Mouse (Mus musculus): ENCODE data around the gene Chga.

The Chga gene

DNA sequence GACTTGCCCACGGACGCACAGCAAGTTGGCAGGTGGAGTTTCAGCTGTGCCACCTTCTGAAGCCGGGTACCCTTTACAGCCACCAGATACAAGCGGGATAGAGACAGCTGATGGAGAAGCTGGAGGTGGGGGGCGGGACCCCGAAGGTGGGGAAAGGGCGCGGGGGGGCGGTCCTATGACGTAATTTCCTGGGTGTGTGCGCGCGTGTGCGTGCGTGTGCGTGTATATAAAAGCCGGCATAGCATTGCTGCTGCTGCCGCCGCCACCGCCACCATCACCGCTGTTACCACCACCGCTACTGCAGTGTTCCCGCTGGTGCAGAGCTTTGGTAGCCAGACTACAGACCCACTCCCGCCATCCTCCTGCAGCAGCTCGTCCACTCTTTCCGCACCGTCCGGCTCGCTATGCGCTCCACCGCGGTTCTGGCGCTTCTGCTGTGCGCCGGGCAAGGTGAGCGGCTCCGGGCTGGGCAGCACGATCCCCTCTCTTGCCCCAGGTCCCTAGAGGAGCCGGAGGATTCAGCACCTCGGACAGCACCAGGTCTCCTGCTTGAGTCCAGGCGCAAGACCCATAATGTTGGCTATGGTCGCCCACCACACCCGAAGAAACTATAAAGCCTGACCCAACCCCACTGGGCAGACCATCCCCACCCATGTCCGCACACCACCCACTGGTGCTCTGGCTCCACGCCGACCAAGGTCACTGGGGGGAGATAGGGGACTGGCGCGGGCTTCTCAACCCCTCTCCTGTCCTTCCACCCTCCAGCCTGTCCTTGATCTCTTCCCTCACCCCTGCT is at the start of gene Chga:
Gene Chga, plus strand, starts transcription at position 249 of the 796 bp plus-strand sequence.
- in situ Hi-C loops (cut with MboI; ENCODE audit: low pct_unique_long_range_greater_than_20kb in 1 of 2, low sequenced_read_pairs in 2 of 2, unreplicated experiment in 1 of 2): no loop called here

DNA sequence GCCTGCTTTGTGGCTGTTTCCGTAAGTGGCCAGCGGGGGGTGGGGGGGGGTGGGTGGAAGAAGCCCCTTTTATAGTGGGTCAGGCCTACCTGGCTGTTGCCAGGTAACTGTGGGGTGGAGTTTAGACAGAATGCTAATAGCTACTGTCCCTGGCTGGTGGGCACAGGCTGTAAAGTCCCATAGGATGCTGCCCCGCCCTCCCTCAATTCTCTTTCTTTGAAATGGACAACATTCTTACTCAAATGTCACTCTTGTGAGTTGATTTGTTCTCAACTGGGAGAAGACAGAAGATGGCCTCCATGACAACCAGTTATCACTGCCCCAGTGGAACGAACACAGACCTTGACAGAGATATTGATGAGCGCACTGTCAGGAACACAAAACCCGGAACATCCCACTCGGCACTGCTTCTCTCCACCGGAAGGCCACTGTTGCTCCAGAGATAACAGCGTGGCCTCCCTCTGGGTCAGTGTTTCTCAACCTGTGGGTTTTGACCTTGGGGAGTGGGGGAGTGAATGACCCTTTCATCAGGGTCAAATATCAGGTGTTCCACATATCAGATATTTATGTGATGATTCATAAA is 49.5 kb upstream of the Chga start:
- in situ Hi-C loops (cut with MboI; ENCODE audit: low pct_unique_long_range_greater_than_20kb in 1 of 2, low sequenced_read_pairs in 2 of 2, unreplicated experiment in 1 of 2): no loop called here

DNA sequence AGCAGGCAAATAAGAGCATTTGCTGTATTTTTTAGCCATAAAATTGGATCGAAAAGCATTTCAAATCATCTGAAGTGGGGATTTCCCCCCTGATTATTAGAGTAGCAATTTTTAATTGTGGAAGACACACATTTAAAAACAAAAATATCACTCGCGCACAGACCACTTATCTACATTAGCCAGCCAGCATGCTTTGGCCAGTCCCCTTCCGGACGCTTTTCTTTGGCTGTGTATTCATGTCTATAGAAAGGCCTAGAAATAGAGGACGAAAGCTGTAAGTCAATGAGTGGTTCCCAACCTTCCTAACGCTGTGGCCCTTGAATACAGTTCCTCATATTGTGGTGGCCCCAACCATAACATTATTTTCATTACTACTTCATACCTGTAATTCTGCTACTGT is 48.8 kb upstream of the Chga start:
- in situ Hi-C loops (cut with MboI; ENCODE audit: low pct_unique_long_range_greater_than_20kb in 1 of 2, low sequenced_read_pairs in 2 of 2, unreplicated experiment in 1 of 2): no loop called here

DNA sequence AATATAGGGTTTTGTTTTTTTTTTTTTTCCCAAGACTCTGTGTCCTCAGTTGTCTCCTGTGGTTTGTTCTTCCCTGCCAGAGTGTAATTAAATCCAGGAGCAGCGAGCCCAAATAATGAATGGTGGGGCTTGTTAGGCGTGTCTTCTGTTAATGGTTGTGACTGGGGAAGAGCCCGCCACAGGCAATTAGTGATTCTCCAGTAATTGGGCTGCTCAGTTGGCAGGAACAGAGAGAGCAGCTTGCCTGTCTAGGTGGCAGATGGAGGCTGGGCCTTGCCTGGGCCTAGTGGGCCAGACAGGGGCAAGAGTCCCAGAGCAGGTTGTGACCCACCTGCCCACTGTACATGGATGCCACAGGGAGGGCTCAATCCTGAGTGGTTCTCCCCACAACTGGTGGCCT is 43.4 kb upstream of the Chga start:
- in situ Hi-C loops (cut with MboI; ENCODE audit: low pct_unique_long_range_greater_than_20kb in 1 of 2, low sequenced_read_pairs in 2 of 2, unreplicated experiment in 1 of 2): no loop called here

DNA sequence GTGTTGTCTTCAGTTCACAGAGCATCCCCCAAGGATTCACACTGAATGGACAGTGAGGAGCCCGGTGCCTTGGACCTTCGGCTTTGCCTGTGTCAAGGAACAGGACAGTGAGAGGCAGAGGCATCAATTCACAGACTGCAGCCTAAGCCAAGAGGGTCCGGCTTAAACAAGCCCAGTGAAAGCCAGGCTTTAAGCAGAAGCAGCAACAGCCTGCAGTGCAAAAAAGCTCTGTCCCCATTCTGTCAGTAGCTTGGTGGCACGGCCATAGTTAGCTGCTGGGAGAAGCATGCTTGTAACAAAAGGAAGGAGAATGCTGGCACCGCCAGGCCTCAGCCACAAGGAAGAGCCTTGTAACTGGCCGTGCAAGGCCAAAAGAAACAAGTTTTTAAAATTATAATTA is 40.6 kb upstream of the Chga start:
- in situ Hi-C loops (cut with MboI; ENCODE audit: low pct_unique_long_range_greater_than_20kb in 1 of 2, low sequenced_read_pairs in 2 of 2, unreplicated experiment in 1 of 2): no loop called here

DNA sequence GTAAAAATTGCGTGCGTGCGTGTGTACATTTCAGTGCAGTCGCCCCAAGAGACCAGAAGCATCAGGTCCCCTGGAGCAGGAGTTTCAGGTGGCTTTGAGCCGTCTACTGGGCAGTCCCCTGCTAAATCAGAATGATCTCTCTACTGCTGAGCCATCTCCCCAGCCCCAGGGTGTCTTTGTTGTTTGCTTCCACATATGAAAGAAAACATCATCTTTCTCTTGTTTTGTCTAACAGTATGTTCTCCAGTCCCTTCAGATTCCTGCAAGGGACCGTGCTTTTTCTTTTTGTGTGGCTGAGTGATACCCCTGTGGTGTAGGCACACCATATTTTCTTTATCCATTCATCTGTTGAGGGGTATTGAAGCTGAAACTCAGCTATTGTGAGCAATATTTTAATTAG is 40.0 kb upstream of the Chga start:
- in situ Hi-C loops (cut with MboI; ENCODE audit: low pct_unique_long_range_greater_than_20kb in 1 of 2, low sequenced_read_pairs in 2 of 2, unreplicated experiment in 1 of 2): no loop called here

DNA sequence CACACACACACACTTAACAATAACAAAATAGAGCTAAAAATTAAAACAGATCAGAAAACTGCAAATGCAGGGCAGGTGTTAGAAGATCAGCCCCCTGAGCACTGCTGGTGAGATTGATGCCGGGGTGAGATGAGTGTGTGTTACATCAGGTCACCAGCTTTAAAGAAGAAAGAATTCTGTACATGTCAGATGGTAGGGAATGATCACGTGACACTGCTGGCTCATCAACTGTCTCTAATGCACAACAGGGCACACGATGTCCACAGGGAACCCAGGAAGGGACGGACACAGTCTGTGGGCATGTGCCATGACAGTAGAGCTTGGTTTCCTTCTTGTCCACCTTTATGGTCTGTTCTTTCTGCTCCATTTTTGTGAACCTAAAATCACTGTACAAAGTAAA is 38.6 kb upstream of the Chga start:
- in situ Hi-C loops (cut with MboI; ENCODE audit: low pct_unique_long_range_greater_than_20kb in 1 of 2, low sequenced_read_pairs in 2 of 2, unreplicated experiment in 1 of 2): no loop called here

DNA sequence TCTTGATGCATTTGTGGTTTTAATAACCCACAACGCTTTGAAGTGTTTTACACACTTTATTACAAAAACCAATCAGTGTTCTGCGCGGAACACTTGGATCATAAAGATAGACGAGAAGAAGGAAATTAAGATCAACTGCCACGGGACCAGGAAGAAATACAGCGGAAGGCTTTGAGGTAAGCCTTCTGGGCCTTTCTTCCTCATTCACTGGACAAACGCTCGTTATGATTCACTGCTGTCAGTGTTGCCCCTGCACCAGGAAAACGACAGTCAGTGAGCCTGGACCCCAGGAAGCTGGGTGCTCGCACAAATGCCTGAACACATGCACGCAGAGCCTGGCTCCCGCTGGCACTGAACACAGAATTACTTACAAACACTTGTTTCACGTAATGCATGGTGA is 37.1 kb upstream of the Chga start:
- in situ Hi-C loops (cut with MboI; ENCODE audit: low pct_unique_long_range_greater_than_20kb in 1 of 2, low sequenced_read_pairs in 2 of 2, unreplicated experiment in 1 of 2): no loop called here

DNA sequence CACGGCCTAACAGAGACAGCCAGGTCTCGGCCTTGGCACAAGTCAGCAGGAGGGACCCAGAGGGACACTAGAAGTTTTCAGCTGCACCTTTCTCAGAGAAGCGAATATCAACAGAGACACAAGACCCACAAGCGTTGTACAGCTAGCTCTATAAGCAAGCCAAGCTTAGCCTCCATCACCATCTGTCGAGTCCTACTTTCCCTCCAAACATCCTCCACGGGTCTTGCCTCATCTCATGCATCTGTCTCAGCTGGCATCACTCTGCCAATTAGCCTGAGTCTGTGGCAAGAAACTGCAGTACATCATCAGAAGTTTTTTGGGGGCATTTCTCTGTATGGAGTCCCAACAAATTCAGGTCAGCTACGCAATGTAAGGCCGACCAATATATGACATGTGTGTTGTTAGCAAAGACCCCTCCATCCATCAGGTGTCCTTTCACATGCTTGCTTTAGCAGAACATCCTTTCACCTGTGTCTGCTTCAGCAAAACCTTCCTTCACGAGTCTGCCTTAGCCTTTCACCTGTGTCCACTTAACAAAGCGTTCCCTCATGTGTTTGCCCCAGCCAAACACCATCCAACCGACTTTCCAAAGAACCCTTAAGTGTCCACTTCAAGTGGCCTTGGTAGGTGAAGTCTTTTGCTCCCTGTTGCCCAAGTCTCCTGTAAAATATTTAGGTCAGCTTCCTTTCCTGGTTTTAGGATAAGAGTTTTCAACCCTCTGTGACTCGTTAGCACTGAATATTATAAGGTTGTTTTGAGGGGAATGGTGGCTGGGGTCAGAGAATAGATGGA is 34.6 kb upstream of the Chga start:
- in situ Hi-C loops (cut with MboI; ENCODE audit: low pct_unique_long_range_greater_than_20kb in 1 of 2, low sequenced_read_pairs in 2 of 2, unreplicated experiment in 1 of 2): loop anchor here in 1 of 2 experiments (10.0 kb wide), 1 partner anchor 205 kb away; no protein-coding TSS in a partner anchor

DNA sequence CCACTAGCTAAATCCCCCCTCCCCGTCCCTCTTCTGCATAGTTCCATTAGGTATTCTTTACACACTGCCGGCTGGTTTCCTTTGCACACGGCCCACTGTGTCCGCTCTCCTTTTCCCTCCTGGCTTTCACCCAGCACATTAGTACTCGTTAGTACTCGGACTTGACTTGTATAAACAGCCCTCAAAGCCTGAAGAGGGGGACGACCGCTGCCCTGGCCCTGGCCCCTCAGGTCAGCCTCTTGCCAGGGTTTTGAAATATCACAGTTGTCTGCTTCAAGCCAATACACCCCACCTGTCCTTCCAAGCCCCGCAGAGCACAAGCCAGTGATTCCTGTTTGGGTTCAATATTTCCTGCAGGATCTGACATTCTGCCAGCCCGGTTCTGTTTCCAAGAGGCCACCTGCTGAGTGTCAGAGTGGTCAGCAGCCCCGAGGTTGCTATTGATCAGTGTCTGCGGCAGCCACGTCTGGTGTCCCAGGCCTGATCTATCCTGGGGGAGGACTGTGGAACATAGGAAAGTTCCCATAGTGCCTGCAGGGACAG is 32.9 kb upstream of the Chga start:
- in situ Hi-C loops (cut with MboI; ENCODE audit: low pct_unique_long_range_greater_than_20kb in 1 of 2, low sequenced_read_pairs in 2 of 2, unreplicated experiment in 1 of 2): loop anchor here in 1 of 2 experiments (10.0 kb wide), 1 partner anchor 203 kb away; no protein-coding TSS in a partner anchor

DNA sequence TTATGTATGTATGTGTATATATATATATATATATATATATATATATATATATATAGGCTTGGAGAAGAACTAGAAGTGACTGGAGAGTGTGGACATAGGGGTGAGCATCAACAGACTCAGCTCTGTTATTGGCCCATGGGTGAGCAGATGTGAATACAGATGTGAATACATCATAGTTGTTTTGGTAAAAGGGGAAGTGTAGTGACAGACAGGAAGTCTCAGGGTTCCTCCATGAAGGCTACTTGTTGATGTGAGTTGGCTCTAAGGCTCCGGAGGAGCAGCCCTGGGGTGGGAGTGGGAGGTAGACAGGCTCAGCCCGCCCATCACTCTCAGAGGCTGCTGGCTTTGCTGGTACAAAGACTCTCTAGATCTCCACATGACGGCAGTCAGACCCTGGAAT is 30.6 kb upstream of the Chga start:
- in situ Hi-C loops (cut with MboI; ENCODE audit: low pct_unique_long_range_greater_than_20kb in 1 of 2, low sequenced_read_pairs in 2 of 2, unreplicated experiment in 1 of 2): loop anchor here in 1 of 2 experiments (10.0 kb wide), 1 partner anchor 201 kb away; no protein-coding TSS in a partner anchor

DNA sequence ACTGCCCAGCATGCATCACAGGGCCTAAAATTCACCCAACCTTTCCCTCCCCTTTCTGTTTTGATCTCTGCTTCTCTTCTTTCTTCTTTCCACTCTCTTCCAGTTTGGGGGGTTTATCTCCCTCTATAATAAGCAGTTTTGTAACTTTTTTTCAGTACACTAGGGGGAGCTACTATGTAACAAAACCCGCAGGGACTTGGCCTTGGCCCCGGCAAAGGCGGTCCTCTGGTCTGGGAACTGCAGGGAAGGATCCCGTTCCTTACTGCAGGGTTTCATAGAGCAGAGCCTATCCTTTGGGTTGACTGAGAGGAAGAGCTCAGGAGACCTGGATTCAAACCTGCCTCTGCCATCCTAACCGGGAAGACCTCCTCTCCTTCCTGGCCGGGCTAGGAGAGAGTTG is 30.0 kb upstream of the Chga start:
- in situ Hi-C loops (cut with MboI; ENCODE audit: low pct_unique_long_range_greater_than_20kb in 1 of 2, low sequenced_read_pairs in 2 of 2, unreplicated experiment in 1 of 2): loop anchor here (5.0 to 10.0 kb wide), 2 partner anchors 198 to 200 kb away; no protein-coding TSS in a partner anchor

DNA sequence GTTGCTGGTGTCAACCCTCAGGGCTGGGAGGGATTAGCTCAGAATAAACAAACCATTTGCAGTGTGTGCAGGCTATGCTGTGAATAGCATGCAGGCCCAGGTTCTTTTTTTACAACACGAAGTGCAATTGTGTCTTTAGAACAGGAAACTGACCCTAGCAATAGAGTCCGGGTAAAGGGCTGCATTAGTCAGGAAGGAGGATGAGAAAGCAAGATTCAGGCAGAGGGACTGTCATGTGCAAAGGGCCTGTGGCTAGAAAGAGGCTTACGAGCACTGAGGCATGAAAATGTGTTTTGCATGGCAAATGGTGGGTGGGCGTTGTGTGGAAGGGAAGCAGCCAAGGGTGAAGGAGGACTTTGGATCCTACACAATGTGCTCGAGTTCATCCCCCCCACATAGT is 26.8 kb upstream of the Chga start:
- in situ Hi-C loops (cut with MboI; ENCODE audit: low pct_unique_long_range_greater_than_20kb in 1 of 2, low sequenced_read_pairs in 2 of 2, unreplicated experiment in 1 of 2): loop anchor here (5.0 to 10.0 kb wide), 2 partner anchors 194 to 197 kb away; no protein-coding TSS in a partner anchor

DNA sequence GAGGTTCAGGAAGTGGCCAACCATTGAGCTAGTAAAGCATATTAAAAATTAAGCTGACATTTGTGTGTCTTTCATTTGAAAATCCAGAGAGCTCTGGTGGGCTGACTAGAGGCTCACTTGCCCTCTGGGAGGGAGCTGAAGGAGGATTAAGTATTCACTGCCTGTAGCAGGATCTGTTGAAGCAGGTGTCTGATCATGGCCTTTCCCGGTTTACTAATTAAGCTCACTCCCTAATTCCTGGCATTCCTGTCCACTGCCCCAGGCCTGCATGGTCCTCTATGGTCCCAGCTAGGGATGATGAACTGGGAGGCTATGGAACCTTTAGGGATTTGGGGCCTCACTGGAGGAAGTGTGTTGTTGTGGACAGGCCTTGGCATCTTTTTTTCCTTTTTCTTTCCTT is 19.0 kb upstream of the Chga start:
- in situ Hi-C loops (cut with MboI; ENCODE audit: low pct_unique_long_range_greater_than_20kb in 1 of 2, low sequenced_read_pairs in 2 of 2, unreplicated experiment in 1 of 2): no loop called here

DNA sequence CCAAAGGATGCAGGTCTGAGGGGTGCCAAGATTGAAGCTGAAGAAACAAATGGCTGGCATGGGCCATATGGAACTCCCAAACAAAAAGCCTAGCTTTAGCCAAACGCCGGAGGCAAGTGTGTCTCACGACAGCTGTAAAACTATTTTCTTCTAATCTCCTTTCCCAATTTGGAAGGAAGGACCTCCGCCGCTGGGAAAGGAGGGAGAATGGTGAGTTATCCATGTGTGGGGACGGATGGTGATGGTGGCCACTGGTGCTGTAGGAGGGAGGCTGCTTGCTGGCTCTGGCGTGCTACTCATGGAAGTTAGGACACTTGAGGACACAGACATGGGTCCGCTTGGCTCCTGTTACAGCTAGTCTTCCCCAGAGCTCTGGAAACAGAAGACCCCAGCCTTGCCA is 14.5 kb upstream of the Chga start:
- in situ Hi-C loops (cut with MboI; ENCODE audit: low pct_unique_long_range_greater_than_20kb in 1 of 2, low sequenced_read_pairs in 2 of 2, unreplicated experiment in 1 of 2): no loop called here

DNA sequence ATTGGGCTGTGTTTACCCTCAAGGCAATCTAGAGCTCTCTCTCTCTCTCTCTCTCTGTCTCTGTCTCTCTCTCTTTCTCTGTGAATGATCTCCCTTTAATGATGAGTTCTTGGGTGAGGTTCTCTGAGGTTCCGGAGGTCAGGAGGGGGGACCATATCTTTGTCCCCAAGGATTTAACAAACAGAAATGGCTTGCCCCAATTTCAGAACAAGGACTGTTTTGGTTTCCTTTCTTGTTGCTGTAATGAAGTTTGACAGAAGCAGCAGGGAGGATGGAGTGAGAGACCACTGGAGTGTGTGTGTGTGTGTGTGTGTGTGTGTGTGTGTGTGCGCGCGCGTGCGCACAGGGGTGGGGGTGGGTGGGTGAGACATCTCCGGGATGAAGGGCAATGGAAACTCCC is 13.6 kb upstream of the Chga start:
- in situ Hi-C loops (cut with MboI; ENCODE audit: low pct_unique_long_range_greater_than_20kb in 1 of 2, low sequenced_read_pairs in 2 of 2, unreplicated experiment in 1 of 2): no loop called here

DNA sequence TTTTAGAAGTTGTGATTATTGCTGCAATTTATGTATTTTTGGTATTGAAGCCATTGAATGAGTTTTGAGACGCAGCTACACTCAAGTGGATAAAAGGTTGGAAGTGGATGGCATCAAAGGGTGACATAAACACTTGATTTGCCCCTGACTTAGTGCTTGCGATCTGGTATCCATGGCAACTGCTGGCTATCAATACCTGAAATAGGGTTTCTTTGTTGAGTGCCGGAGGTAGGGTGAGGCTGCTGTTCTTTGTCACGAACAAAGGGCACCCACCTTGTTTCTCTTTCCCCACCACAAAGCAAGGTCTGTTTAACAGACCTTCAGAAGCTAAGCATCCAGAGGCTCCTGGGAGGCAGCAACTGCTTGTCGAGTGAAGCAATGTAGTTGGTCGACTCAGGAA is 9.6 kb upstream of the Chga start:
- in situ Hi-C loops (cut with MboI; ENCODE audit: low pct_unique_long_range_greater_than_20kb in 1 of 2, low sequenced_read_pairs in 2 of 2, unreplicated experiment in 1 of 2): no loop called here

DNA sequence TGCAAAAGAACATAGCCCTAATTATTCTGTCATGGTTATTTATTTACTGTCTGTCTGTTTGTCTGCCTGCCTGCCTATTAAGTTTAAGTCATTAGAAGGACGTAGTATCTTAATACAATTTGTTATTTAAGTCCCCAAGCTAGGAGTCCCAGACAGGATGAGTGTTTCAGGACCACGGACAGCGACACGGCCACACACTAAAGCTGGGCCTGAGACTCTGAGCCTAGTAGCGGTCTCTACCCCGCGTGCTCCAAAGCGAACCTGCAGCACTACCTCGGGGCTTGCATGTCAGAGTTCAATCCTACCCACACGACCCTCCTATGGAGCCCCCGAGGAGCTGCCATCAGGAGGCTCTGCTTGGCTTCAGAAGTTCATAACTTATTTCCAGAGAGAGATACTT is 4.2 kb upstream of the Chga start:
- in situ Hi-C loops (cut with MboI; ENCODE audit: low pct_unique_long_range_greater_than_20kb in 1 of 2, low sequenced_read_pairs in 2 of 2, unreplicated experiment in 1 of 2): no loop called here

DNA sequence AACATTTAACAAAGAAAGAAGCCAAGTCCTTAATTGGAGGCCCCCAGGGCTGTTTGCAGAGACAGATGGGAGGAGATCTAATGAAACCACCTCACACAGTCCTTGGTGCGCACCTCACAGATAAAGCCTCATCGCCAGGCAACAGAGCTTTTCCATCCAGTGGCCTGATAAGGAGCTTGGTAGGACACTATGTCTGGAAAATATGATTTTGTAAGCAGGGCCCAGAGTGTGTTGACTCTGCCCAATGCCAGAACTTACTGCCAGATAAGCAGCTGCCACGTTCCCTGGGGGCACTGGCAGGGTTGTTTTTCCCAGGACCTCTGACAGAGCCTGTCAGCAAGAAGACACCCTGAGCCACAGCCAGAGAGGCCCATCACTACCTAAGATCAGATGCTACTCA is 3.6 kb upstream of the Chga start:
- in situ Hi-C loops (cut with MboI; ENCODE audit: low pct_unique_long_range_greater_than_20kb in 1 of 2, low sequenced_read_pairs in 2 of 2, unreplicated experiment in 1 of 2): no loop called here

Data from mouse embryonic stem cell (cell line).